14 mouse cellular contexts compared by ENCODE assay signal in genomic region chr4:58677701-58678385, GRCm38 (mm10).
DNase-seq lines count a peak whose midpoint lies in the region; ATAC-seq and TF ChIP-seq lines count a peak whose summit lies in the region.
"Had no signal": no experiment of that assay in that cellular context is flagged by ENCODE, and none has a peak within 500 bp of the region (broad histone marks: within the 10 kb centered on the region; RNA-seq: fewer than 3 reads in every experiment).

No protein-coding gene starts in this region.

- H3K27ac ChIP-seq in forebrain, embryonic 10.5 days = peak overlapping the region; percentile 78
- no peak overlapping the region for H3K27ac ChIP-seq in forebrain, embryonic 16.5 days (ENCODE audit: low read length)
- H3K27ac ChIP-seq in neural tube, embryonic 11.5 days (ENCODE audit: low read depth, low read length) = 0 out of 2 replicates have a peak overlapping the region, but pooled peaks have one; percentile 39
- no peak overlapping the region for H3K27ac ChIP-seq in neural tube, embryonic 15.5 days (replicated peaks)
- no peak overlapping the region; the same call in 1 of the 2 replicates for H3K27ac ChIP-seq in forebrain, embryonic 14.5 days (ENCODE audit: low read depth, low read length)
- 0 out of 2 replicates have a peak overlapping the region, but pooled peaks have one; percentile 27 for H3K27ac ChIP-seq in stomach, embryonic 16.5 days (ENCODE audit: low read length)
- no peak overlapping the region for H3K27ac ChIP-seq in liver, postnatal 0 days (ENCODE audit: low read depth)
- H3K27ac ChIP-seq: heart, embryonic 10.5 days; left cerebral cortex, adult 2 months; liver, embryonic 15.5 days had no signal

- H3K4me2 ChIP-seq in forebrain, embryonic 16.5 days (ENCODE audit: low read length) = no peak overlapping the region
- H3K4me2 ChIP-seq in neural tube, embryonic 11.5 days (ENCODE audit: low read depth) = no peak overlapping the region
- no peak overlapping the region for H3K4me2 ChIP-seq in neural tube, embryonic 15.5 days
- H3K4me2 ChIP-seq in forebrain, embryonic 14.5 days (ENCODE audit: low read length) = no peak overlapping the region
- no peak overlapping the region for H3K4me2 ChIP-seq in stomach, embryonic 16.5 days (ENCODE audit: low read depth, low read length)
- H3K4me2 ChIP-seq in liver, postnatal 0 days (ENCODE audit: low read depth, low read length) = no peak overlapping the region
- H3K4me2 ChIP-seq: liver, embryonic 15.5 days had no signal

- ATAC-seq in forebrain, embryonic 16.5 days = no peak
- ATAC-seq in neural tube, embryonic 11.5 days (ENCODE audit: insufficient read depth, low FRiP score, low TSS enrichment) = no peak
- no peak for ATAC-seq in neural tube, embryonic 15.5 days (ENCODE audit: low FRiP score)
- ATAC-seq in forebrain, embryonic 14.5 days = peak; percentile 78
- no peak for ATAC-seq in stomach, embryonic 16.5 days (ENCODE audit: insufficient read depth, low FRiP score)
- ATAC-seq in liver, postnatal 0 days = no peak

- H3K36me3 ChIP-seq in forebrain, embryonic 10.5 days (replicated peaks) = no peaks in the 10 kb centered on the region
- H3K36me3 ChIP-seq in forebrain, embryonic 16.5 days (ENCODE audit: control insufficient read depth, insufficient read depth) = no peaks in the 10 kb centered on the region
- no peaks in the 10 kb centered on the region for H3K36me3 ChIP-seq in neural tube, embryonic 11.5 days (ENCODE audit: control insufficient read depth, insufficient read depth, low read length)
- no peaks in the 10 kb centered on the region for H3K36me3 ChIP-seq in neural tube, embryonic 15.5 days
- H3K36me3 ChIP-seq in forebrain, embryonic 14.5 days (ENCODE audit: control insufficient read depth, insufficient read depth, low read length) = no peaks in the 10 kb centered on the region
- no peaks in the 10 kb centered on the region for H3K36me3 ChIP-seq in stomach, embryonic 16.5 days (ENCODE audit: control insufficient read depth, insufficient read depth, low read length)
- H3K36me3 ChIP-seq in liver, postnatal 0 days (replicated peaks; ENCODE audit: insufficient read depth, low read length) = no peaks in the 10 kb centered on the region
- H3K36me3 ChIP-seq: heart, embryonic 10.5 days; liver, embryonic 15.5 days had no signal

- WGBS in forebrain, embryonic 10.5 days = 40% methylated on average over 6 of the region's 6 CpGs
- WGBS in forebrain, embryonic 16.5 days = 17% methylated on average over 6 of the region's 6 CpGs
- 47% methylated on average over 5 of the region's 6 CpGs for WGBS in neural tube, embryonic 11.5 days
- WGBS in neural tube, embryonic 15.5 days = 52% methylated on average over 6 of the region's 6 CpGs
- WGBS in forebrain, embryonic 14.5 days = 17% methylated on average over 6 of the region's 6 CpGs
- WGBS in stomach, embryonic 16.5 days = 26% methylated on average over 6 of the region's 6 CpGs
- WGBS in liver, postnatal 0 days (ENCODE audit: insufficient replicate concordance) = 59% methylated on average over 6 of the region's 6 CpGs

- no peak overlapping the region for H3K9ac ChIP-seq in forebrain, embryonic 16.5 days (replicated peaks; ENCODE audit: low read depth, low read length)
- H3K9ac ChIP-seq in neural tube, embryonic 11.5 days (ENCODE audit: low read length) = no peak overlapping the region
- H3K9ac ChIP-seq in neural tube, embryonic 15.5 days (replicated peaks) = no peak overlapping the region
- no peak overlapping the region for H3K9ac ChIP-seq in forebrain, embryonic 14.5 days (ENCODE audit: low read length)
- H3K9ac ChIP-seq in stomach, embryonic 16.5 days (ENCODE audit: low read length) = no peak overlapping the region
- H3K9ac ChIP-seq in liver, postnatal 0 days (replicated peaks) = no peak overlapping the region
- H3K9ac ChIP-seq: liver, embryonic 15.5 days had no signal

- H3K9me3 ChIP-seq in forebrain, embryonic 10.5 days = no peaks in the 10 kb centered on the region
- no peaks in the 10 kb centered on the region for H3K9me3 ChIP-seq in forebrain, embryonic 16.5 days (ENCODE audit: control insufficient read depth, low read length)
- no peaks in the 10 kb centered on the region for H3K9me3 ChIP-seq in neural tube, embryonic 11.5 days (ENCODE audit: control insufficient read depth, low read length)
- no peaks in the 10 kb centered on the region for H3K9me3 ChIP-seq in neural tube, embryonic 15.5 days (replicated peaks)
- no peaks in the 10 kb centered on the region for H3K9me3 ChIP-seq in forebrain, embryonic 14.5 days (replicated peaks; ENCODE audit: control insufficient read depth, low read length)
- H3K9me3 ChIP-seq in stomach, embryonic 16.5 days (replicated peaks; ENCODE audit: control insufficient read depth, low read length) = no peaks in the 10 kb centered on the region
- no peaks in the 10 kb centered on the region for H3K9me3 ChIP-seq in liver, postnatal 0 days (ENCODE audit: low read length)
- H3K9me3 ChIP-seq: heart, embryonic 10.5 days; liver, embryonic 15.5 days had no signal

- no peak for TF ChIP-seq EP300 in liver, postnatal 0 days (IDR thresholded peaks at IDR 0.05; ENCODE audit: low read depth)

- no peak for TF ChIP-seq CTCF in liver, postnatal 0 days (IDR thresholded peaks at IDR 0.05; ENCODE audit: low read depth)

- peaks cover 19% of the 10 kb centered on the region for H3K27me3 ChIP-seq in forebrain, embryonic 10.5 days (ENCODE audit: poor library complexity, severe bottlenecking)
- no peaks in the 10 kb centered on the region for H3K27me3 ChIP-seq in forebrain, embryonic 16.5 days (replicated peaks; ENCODE audit: control insufficient read depth, insufficient read depth, low read length)
- H3K27me3 ChIP-seq in neural tube, embryonic 11.5 days (ENCODE audit: control insufficient read depth, insufficient read depth, low read length) = no peaks in the 10 kb centered on the region
- H3K27me3 ChIP-seq in neural tube, embryonic 15.5 days (replicated peaks) = no peaks in the 10 kb centered on the region; the same call in 1 of the 2 replicates
- H3K27me3 ChIP-seq in forebrain, embryonic 14.5 days (replicated peaks; ENCODE audit: control insufficient read depth, insufficient read depth, low read length) = no peaks in the 10 kb centered on the region
- H3K27me3 ChIP-seq in stomach, embryonic 16.5 days (ENCODE audit: control insufficient read depth, insufficient read depth, low read length) = no peaks in the 10 kb centered on the region
- H3K27me3 ChIP-seq in liver, postnatal 0 days (ENCODE audit: insufficient read depth, low read length) = no peaks in the 10 kb centered on the region
- H3K27me3 ChIP-seq: liver, embryonic 15.5 days had no signal

- no peak overlapping the region for H3K4me3 ChIP-seq in forebrain, embryonic 10.5 days
- no peak overlapping the region for H3K4me3 ChIP-seq in forebrain, embryonic 16.5 days (replicated peaks; ENCODE audit: low read length)
- no peak overlapping the region for H3K4me3 ChIP-seq in neural tube, embryonic 11.5 days (ENCODE audit: low read depth, low read length)
- no peak overlapping the region for H3K4me3 ChIP-seq in neural tube, embryonic 15.5 days (replicated peaks)
- H3K4me3 ChIP-seq in forebrain, embryonic 14.5 days (ENCODE audit: low read depth, low read length) = no peak overlapping the region
- no peak overlapping the region for H3K4me3 ChIP-seq in stomach, embryonic 16.5 days (replicated peaks; ENCODE audit: low read length)
- no peak overlapping the region for H3K4me3 ChIP-seq in liver, postnatal 0 days (ENCODE audit: low read depth, low read length)
- H3K4me3 ChIP-seq: heart, embryonic 10.5 days; left cerebral cortex, adult 2 months; liver, embryonic 15.5 days; myocyte had no signal

- H3K4me1 ChIP-seq in forebrain, embryonic 10.5 days = peaks cover 17% of the 10 kb centered on the region
- 0 out of 2 replicates have a peak, but pooled peaks cover 2% of the 10 kb centered on the region for H3K4me1 ChIP-seq in forebrain, embryonic 16.5 days (replicated peaks; ENCODE audit: control insufficient read depth, insufficient read depth, low read length)
- no peaks in the 10 kb centered on the region for H3K4me1 ChIP-seq in neural tube, embryonic 11.5 days (ENCODE audit: control insufficient read depth, insufficient read depth, low read length)
- no peaks in the 10 kb centered on the region for H3K4me1 ChIP-seq in neural tube, embryonic 15.5 days
- H3K4me1 ChIP-seq in forebrain, embryonic 14.5 days (ENCODE audit: control insufficient read depth, insufficient read depth, low read length) = no peaks in the 10 kb centered on the region
- no peaks in the 10 kb centered on the region for H3K4me1 ChIP-seq in stomach, embryonic 16.5 days (ENCODE audit: control insufficient read depth, insufficient read depth, low read length)
- H3K4me1 ChIP-seq in liver, postnatal 0 days (ENCODE audit: insufficient read depth) = no peaks in the 10 kb centered on the region
- H3K4me1 ChIP-seq: heart, embryonic 10.5 days; liver, embryonic 15.5 days had no signal

- no peak for DNase-seq in forebrain, embryonic 10.5 days (ENCODE audit: extremely low spot score, low spot score)
- DNase-seq in neural tube, embryonic 11.5 days (ENCODE audit: low spot score) = no peak
- DNase-seq in forebrain, embryonic 14.5 days (ENCODE audit: low spot score) = peak; percentile 53
- no peak for DNase-seq in liver, postnatal 0 days
- no peak for DNase-seq in layer of hippocampus, adult 18-20 months (ENCODE audit: low spot score in 2 of 2)
- DNase-seq: cerebellum, adult 8-10 months; thymus, adult 18-20 months had no signal

Comparison
In these comparisons a context has a peak if more than half of its experiments do, and no peak if none do; other contexts are left out.
1. H3K27ac ChIP-seq: peak in forebrain, embryonic 10.5 days (single experiment), neural tube, embryonic 11.5 days (single experiment) and stomach, embryonic 16.5 days (single experiment); none in forebrain, embryonic 16.5 days (single experiment), neural tube, embryonic 15.5 days (single experiment), forebrain, embryonic 14.5 days (single experiment) and liver, postnatal 0 days (single experiment).